Mouse (Mus musculus): ENCODE data around the gene Glb1.

DNA sequence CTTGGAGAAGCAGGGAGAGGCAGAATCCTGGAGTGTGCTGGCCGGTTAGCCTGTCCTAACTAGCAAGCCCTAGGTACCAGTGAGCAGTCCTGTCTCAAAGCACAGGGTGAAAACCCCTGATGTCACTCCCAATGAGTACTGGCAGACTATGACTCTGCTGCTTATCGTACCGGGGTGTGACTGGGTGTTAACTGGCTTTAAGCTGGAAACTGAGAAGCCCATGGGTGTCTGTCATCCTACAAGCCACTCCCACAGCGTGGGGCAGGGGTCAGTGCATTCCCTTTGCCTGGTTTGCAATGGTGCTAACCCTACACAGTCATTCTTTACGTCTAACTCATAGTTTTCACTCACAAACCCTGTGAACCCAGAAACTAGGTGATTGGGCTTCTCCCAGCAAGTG lies 67.3 kb downstream of the Glb1 start:
- TF ChIP-seq CTCF (IDR thresholded peaks at IDR 0.05; ENCODE audit: borderline replicate concordance, insufficient read depth, low read depth, low read length) = no peak
- TF ChIP-seq POLR2A (IDR thresholded peaks at IDR 0.05; ENCODE audit: borderline replicate concordance, insufficient read depth, low read length) = no peak
